In the genomic region with DNA sequence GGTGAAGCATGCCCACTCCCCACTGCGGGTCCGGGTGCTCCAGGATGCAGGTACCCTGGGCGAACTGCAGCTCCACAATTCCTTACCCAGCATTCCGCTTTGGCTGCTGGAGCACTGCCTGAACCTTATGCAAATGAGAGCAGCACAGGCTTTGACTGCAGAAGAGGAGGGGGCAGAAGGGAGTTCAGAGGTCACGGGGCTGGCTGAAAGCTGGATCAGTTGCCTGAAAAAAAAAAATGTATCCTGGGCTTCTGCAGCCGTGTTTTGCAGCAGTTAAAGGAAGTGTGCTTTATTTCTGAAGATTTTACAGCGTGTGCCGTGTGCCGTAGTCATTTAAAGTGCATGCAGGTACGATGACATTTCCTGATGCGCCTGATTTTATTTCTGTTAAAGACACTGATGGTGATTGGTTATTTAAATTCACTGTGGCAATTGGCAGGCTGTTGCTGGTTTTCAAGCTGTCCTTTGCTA, we compare ENCODE assay signal across 8 mouse cellular contexts.
DNase-seq lines count a peak whose midpoint lies in the region; ATAC-seq and TF ChIP-seq lines count a peak whose summit lies in the region.

No protein-coding gene starts in this region.

- no peak for TF ChIP-seq CTCF in cortical plate, adult 2 months (IDR thresholded peaks at IDR 0.05; ENCODE audit: extremely low read depth, insufficient read depth, low read length)

- H3K9ac ChIP-seq in heart, embryonic 12.5 days, result peak overlapping the region; percentile 77
- peak overlapping the region; percentile 58 for H3K9ac ChIP-seq in kidney, embryonic 16.5 days (replicated peaks; ENCODE audit: low read length)
- H3K9ac ChIP-seq in limb, embryonic 15.5 days, result peak overlapping the region; percentile 37; the same call in 1 of the 2 replicates
- H3K9ac ChIP-seq in neural tube, embryonic 13.5 days, result peak overlapping the region; percentile 81

- WGBS in heart, embryonic 12.5 days, result 3% methylated on average over 11 of the region's 11 CpGs
- 2% methylated on average over 11 of the region's 11 CpGs for WGBS in kidney, embryonic 16.5 days
- WGBS in limb, embryonic 15.5 days, result 2% methylated on average over 11 of the region's 11 CpGs
- WGBS in neural tube, embryonic 13.5 days, result under 1% methylated on average over 11 of the region's 11 CpGs

- H3K4me3 ChIP-seq in cortical plate, adult 2 months (ENCODE audit: insufficient read depth, low read length), result peak overlapping the region; percentile 64
- H3K4me3 ChIP-seq in heart, embryonic 12.5 days, result peak overlapping the region; percentile 62
- peak overlapping the region; percentile 52 for H3K4me3 ChIP-seq in kidney, embryonic 16.5 days (ENCODE audit: low read length)
- peak overlapping the region; percentile 45 for H3K4me3 ChIP-seq in limb, embryonic 15.5 days
- peak overlapping the region; percentile 50 for H3K4me3 ChIP-seq in neural tube, embryonic 13.5 days

- peaks cover 6% of the 10 kb centered on the region; the same call in 1 of the 2 replicates for H3K4me1 ChIP-seq in cortical plate, adult 2 months (ENCODE audit: control insufficient read depth, insufficient read depth, low read length)
- H3K4me1 ChIP-seq in heart, embryonic 12.5 days (replicated peaks), result 0 out of 2 replicates have a peak, but pooled peaks cover 2% of the 10 kb centered on the region
- 0 out of 2 replicates have a peak, but pooled peaks cover 3% of the 10 kb centered on the region for H3K4me1 ChIP-seq in kidney, embryonic 16.5 days (ENCODE audit: insufficient read depth, low read length)
- H3K4me1 ChIP-seq in limb, embryonic 15.5 days, result no peaks in the 10 kb centered on the region
- H3K4me1 ChIP-seq in neural tube, embryonic 13.5 days (replicated peaks), result peaks cover 41% of the 10 kb centered on the region

- peak; percentile 10 to 57 for DNase-seq in adrenal gland, adult (ENCODE audit: inconsistent age in 2 of 2, low spot score in 1 of 2)
- DNase-seq in adrenal gland, adult 8-10 months, result no peak

- peak overlapping the region; percentile 88 for H3K4me2 ChIP-seq in heart, embryonic 12.5 days
- H3K4me2 ChIP-seq in kidney, embryonic 16.5 days (replicated peaks; ENCODE audit: low read depth, low read length), result peak overlapping the region; percentile 64
- peak overlapping the region; percentile 67 for H3K4me2 ChIP-seq in limb, embryonic 15.5 days
- peak overlapping the region; percentile 69 for H3K4me2 ChIP-seq in neural tube, embryonic 13.5 days

- peak; percentile 62; the same call in 1 of the 2 replicates for TF ChIP-seq POLR2A in cortical plate, adult 2 months (IDR thresholded peaks at IDR 0.05; ENCODE audit: extremely low read depth, insufficient read depth, low read length)

- H3K36me3 ChIP-seq in heart, embryonic 12.5 days, result no peaks in the 10 kb centered on the region
- no peaks in the 10 kb centered on the region for H3K36me3 ChIP-seq in kidney, embryonic 16.5 days (ENCODE audit: insufficient read depth, low read length)
- H3K36me3 ChIP-seq in limb, embryonic 15.5 days, result no peaks in the 10 kb centered on the region
- H3K36me3 ChIP-seq in neural tube, embryonic 13.5 days, result no peaks in the 10 kb centered on the region

- no peaks in the 10 kb centered on the region for H3K9me3 ChIP-seq in heart, embryonic 12.5 days (replicated peaks)
- H3K9me3 ChIP-seq in kidney, embryonic 16.5 days (ENCODE audit: low read length), result no peaks in the 10 kb centered on the region
- no peaks in the 10 kb centered on the region for H3K9me3 ChIP-seq in limb, embryonic 15.5 days
- no peaks in the 10 kb centered on the region for H3K9me3 ChIP-seq in neural tube, embryonic 13.5 days

- H3K27me3 ChIP-seq in heart, embryonic 12.5 days (replicated peaks), result no peaks in the 10 kb centered on the region
- H3K27me3 ChIP-seq in kidney, embryonic 16.5 days (ENCODE audit: insufficient read depth, low read length), result no peaks in the 10 kb centered on the region
- H3K27me3 ChIP-seq in limb, embryonic 15.5 days, result no peaks in the 10 kb centered on the region
- H3K27me3 ChIP-seq in neural tube, embryonic 13.5 days, result no peaks in the 10 kb centered on the region

- peak; percentile 75; the same call in 1 of the 2 replicates for ATAC-seq in heart, embryonic 12.5 days (ENCODE audit: insufficient number of reproducible peaks, low FRiP score)
- ATAC-seq in kidney, embryonic 16.5 days (ENCODE audit: low FRiP score, low TSS enrichment), result peak; percentile 96
- ATAC-seq in limb, embryonic 15.5 days (ENCODE audit: insufficient number of reproducible peaks, low FRiP score, low TSS enrichment, low read depth), result no peak
- peak; percentile 85 for ATAC-seq in neural tube, embryonic 13.5 days (ENCODE audit: low read depth)
- ATAC-seq in megakaryocyte-erythroid progenitor cell, adult 5-6 weeks (replicated peaks; ENCODE audit: low FRiP score, low TSS enrichment, poor library complexity, severe bottlenecking), result no peak

- H3K27ac ChIP-seq in cortical plate, adult 2 months (ENCODE audit: insufficient read depth, low read length), result peak overlapping the region; percentile 85
- no peak overlapping the region for H3K27ac ChIP-seq in heart, embryonic 12.5 days (ENCODE audit: poor library complexity, severe bottlenecking)
- no peak overlapping the region for H3K27ac ChIP-seq in kidney, embryonic 16.5 days (ENCODE audit: low read length)
- H3K27ac ChIP-seq in limb, embryonic 15.5 days, result no peak overlapping the region
- H3K27ac ChIP-seq in neural tube, embryonic 13.5 days (replicated peaks), result peak overlapping the region; percentile 96

Comparison
In these comparisons a context has a peak if more than half of its experiments do, and no peak if none do; other contexts are left out.
1. H3K27ac ChIP-seq: peak in cortical plate, adult 2 months (single experiment) and neural tube, embryonic 13.5 days (single experiment); none in heart, embryonic 12.5 days (single experiment), kidney, embryonic 16.5 days (single experiment) and limb, embryonic 15.5 days (single experiment).
2. ATAC-seq: peak in heart, embryonic 12.5 days (single experiment), kidney, embryonic 16.5 days (single experiment) and neural tube, embryonic 13.5 days (single experiment); none in limb, embryonic 15.5 days (single experiment) and megakaryocyte-erythroid progenitor cell, adult 5-6 weeks (single experiment).
3. Peak in every context shown above with its lines, with median percentiles within 50 percentile points of each other: H3K4me3 ChIP-seq, H3K4me2 ChIP-seq and H3K9ac ChIP-seq.